Mouse (Mus musculus) liver, embryonic 16.5 days (tissue): ENCODE results near the gene Stard13. TPM values are rescaled to one million over a fixed set of nuclear protein-coding genes. Genes with fewer than 3 reads are reported as not detected.

Experiments used
- ATAC-seq: fragments of 200-750 bp; cut with Nextera tagmentation; 2 replicates; pipeline ENCODE4 v1.8.0; 2017; ENCODE audit warnings: low read depth, mild to moderate bottlenecking, moderate number of reproducible peaks, moderate library complexity
- H3K27ac ChIP-seq: fragments of 300-500 bp; sonication (generic); 2 replicates; pipeline ENCODE4 v1.5.1; 2014; ENCODE audit warnings: mild to moderate bottlenecking, low read length
- H3K27me3 ChIP-seq: fragments of 300-500 bp; sonication (generic); 2 replicates; pipeline ENCODE4 v1.6.1; 2014; ENCODE audit warnings: low read depth, low read length, mixed read lengths; ENCODE audit not compliant: control insufficient read depth, insufficient read depth
- H3K36me3 ChIP-seq: fragments of 300-500 bp; sonication (generic); 2 replicates; pipeline ENCODE4 v1.6.1; 2014; ENCODE audit warnings: mild to moderate bottlenecking; ENCODE audit not compliant: control insufficient read depth, insufficient read depth
- H3K4me1 ChIP-seq: fragments of 300-500 bp; sonication (generic); 2 replicates; pipeline ENCODE4 v1.6.1; 2014; ENCODE audit warnings: low read depth, low read length, mixed read lengths; ENCODE audit not compliant: control insufficient read depth
- H3K4me2 ChIP-seq: fragments of 300-500 bp; sonication (generic); 2 replicates; pipeline ENCODE4 v1.6.1; 2014; ENCODE audit warnings: low read depth, low read length, mixed read lengths
- H3K4me3 ChIP-seq: fragments of 300-500 bp; sonication (generic); 2 replicates; pipeline ENCODE4 v1.5.1; 2014; ENCODE audit warnings: low read depth, mild to moderate bottlenecking, low read length
- H3K9ac ChIP-seq: fragments of 300-500 bp; sonication (generic); 2 replicates; pipeline ENCODE4 v1.6.1; 2014; ENCODE audit warnings: low read depth, low read length
- H3K9me3 ChIP-seq: fragments of 300-500 bp; sonication (generic); replicated peaks from 2 replicates; pipeline ENCODE4 v1.6.1; 2016; ENCODE audit warnings: low read length; ENCODE audit not compliant: control insufficient read depth
- WGBS: fragments of 180-500 bp; shearing (Covaris S2); extraction: QIAGEN DNeasy Blood & Tissue Kit; methylation state at CpG from one replicate; pipeline ENCODE4 v1.1.7; 2014; ENCODE audit not compliant: insufficient replicate concordance; 5-methylcytosine and 5-hydroxymethylcytosine counted together
- polyA plus RNA-seq: library from polyadenylated mRNA; unstranded; fragments of >200 nt; fragmentation: Nextera tagmentation; extraction: Ambion mirVana; gene quantifications from 2 replicates; pipeline ENCODE4 v1.2.1, GENCODE M21; 2015

The Stard13 gene
- polyA plus RNA-seq, 1 experiment from 2014 or later, result 1.4 TPM

- H3K9me3 ChIP-seq, result no peaks in the 10 kb centered on the region
- no peak overlapping the region for H3K27ac ChIP-seq
- H3K4me3 ChIP-seq, result no peak overlapping the region
- no peak overlapping the region for H3K9ac ChIP-seq
- H3K4me2 ChIP-seq, result no peak overlapping the region
- ATAC-seq, result no peak
- H3K36me3 ChIP-seq, result no peaks in the 10 kb centered on the region
- peaks cover 17% of the 10 kb centered on the region for H3K4me1 ChIP-seq
- WGBS, result 75% methylated on average over 8 of the region's 8 CpGs
- no peaks in the 10 kb centered on the region for H3K27me3 ChIP-seq
Measured at GRCm38 (mm10) chr5:151251656-151252055, 18.0 kb upstream of the Stard13 start.

DNA sequence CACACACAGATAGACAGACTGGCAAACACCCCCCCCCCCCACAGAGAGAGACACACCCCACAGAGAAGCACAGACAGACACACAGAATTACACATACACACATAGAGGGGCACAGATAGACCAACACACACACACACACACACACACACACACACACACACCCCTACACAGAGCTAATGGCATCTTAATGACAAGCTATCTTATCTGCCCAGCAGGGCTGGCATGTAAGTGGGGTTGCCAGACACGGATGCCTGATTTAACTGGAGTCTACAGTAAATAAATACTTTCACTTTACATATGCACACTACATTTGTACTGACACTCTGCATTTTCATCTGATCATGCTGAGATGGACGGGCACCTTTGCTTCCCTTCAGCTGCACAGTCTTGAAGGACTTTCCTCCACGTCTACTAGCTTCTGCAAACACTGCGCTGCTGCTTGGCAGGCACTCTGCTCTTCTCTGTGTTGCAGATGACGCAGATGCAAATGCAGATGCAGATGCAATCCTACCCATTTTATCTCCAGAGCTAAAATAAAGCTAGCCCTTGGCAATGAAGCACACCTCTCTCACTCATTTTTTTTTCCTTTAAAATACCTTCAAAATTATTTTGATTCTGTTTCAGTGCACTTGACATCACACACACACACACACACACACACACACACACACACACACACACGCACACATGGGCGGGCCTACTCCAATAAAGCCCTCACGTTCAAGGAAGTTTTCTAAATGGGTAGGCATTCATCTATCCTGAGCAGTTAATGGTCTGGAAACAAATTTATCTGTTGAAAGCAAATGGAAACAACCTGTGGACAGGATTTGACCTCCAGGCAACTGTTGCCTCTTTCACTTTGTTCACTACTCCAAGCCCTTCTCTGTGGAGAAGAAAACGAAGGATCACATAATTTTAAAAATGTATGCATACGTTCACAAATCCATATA is 15.3 kb upstream of the Stard13 start:
- Histone ChIP-seq H3K27me3 (no peaks in the 10 kb centered on the region), H3K4me3 (peak overlapping the region; percentile 7; the same call in 1 of the 2 replicates), H3K4me1 (peaks cover 21% of the 10 kb centered on the region), H3K9me3 (no peaks in the 10 kb centered on the region), H3K4me2 (peak overlapping the region; percentile 43), H3K36me3 (no peaks in the 10 kb centered on the region), H3K27ac (peak overlapping the region; percentile 65), H3K9ac (no peak overlapping the region)
- 56% methylated on average over 10 of the region's 10 CpGs for WGBS
- peak; percentile 91 for ATAC-seq

DNA sequence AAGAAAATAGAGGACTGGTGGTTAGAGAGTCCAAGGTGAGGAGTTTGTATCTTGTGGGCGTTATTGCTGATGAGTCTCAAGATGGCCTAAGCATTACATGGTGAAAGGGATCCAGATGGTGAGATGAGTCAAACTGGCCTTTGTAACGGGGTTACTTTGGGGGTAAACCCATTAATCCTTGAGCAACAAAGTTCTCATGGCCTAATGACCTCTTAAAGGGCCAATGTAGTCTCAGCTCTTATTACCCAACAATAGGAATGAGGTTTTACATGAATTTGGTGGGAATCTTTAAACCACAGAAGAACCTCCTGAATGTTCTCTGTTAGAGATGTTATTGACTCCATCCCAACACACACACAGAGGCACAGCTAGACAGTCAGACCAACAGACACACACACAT is 14.4 kb upstream of the Stard13 start:
- H3K4me2 ChIP-seq, result peak overlapping the region; percentile 43
- ATAC-seq, result no peak
- peaks cover 21% of the 10 kb centered on the region for H3K4me1 ChIP-seq
- H3K27me3 ChIP-seq, result no peaks in the 10 kb centered on the region
- H3K27ac ChIP-seq, result peak overlapping the region; percentile 65
- H3K9ac ChIP-seq, result 0 out of 2 replicates have a peak overlapping the region, but pooled peaks have one; percentile 6
- no peaks in the 10 kb centered on the region for H3K9me3 ChIP-seq
- 77% methylated on average over 2 of the region's 2 CpGs for WGBS
- no peak overlapping the region for H3K4me3 ChIP-seq
- H3K36me3 ChIP-seq, result no peaks in the 10 kb centered on the region

DNA sequence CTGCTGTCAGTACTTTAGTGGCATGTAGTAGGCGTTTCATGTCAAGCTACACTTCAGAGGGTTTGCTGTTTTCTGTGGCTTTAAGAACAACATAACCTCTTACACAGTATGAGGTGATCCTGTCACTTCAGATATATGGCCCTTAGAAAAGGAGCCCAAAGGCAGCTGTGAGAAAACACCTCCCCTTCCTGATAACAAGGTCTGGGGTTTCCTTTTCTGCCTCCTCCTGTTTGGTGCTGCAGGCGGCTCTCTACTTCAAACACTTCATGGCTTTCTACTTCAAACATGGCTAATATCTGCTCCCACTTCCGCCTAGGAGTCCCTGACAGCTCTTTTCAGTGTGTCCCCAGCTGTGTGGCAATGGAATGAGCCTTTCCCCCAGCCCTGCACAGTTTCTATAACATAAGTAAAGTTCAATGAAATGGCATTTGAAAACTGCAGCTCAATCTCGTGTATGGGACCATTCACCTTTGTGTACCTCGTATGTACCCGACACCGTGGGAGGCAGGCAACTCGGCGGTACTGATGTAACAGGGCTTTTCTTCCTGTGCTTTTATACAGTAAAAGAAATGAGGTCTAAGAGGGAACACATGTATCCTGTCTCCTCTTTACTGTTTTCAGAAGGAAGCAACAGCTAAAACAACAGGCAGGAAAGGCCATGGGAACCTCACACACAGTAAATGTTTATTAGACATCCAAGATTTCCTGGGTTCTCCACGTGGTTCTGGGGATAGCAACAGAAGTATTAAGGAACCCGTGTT is 13.7 kb upstream of the Stard13 start:
- peaks cover 21% of the 10 kb centered on the region for H3K4me1 ChIP-seq
- no peak overlapping the region for H3K4me3 ChIP-seq
- peak overlapping the region; percentile 30; the same call in 1 of the 2 replicates for H3K4me2 ChIP-seq
- H3K27ac ChIP-seq, result peak overlapping the region; percentile 65
- peak; percentile 19; the same call in 1 of the 2 replicates for ATAC-seq
- H3K36me3 ChIP-seq, result no peaks in the 10 kb centered on the region
- 25% methylated on average over 11 of the region's 11 CpGs for WGBS
- H3K27me3 ChIP-seq, result no peaks in the 10 kb centered on the region
- H3K9me3 ChIP-seq, result no peaks in the 10 kb centered on the region
- no peak overlapping the region for H3K9ac ChIP-seq

GRCm38 (mm10) chr5:151246287-151246686 is 12.7 kb upstream of the Stard13 start:
- no peak for ATAC-seq
- no peaks in the 10 kb centered on the region for H3K9me3 ChIP-seq
- H3K4me1 ChIP-seq, result peaks cover 21% of the 10 kb centered on the region
- H3K27me3 ChIP-seq, result no peaks in the 10 kb centered on the region
- WGBS, result 45% methylated on average over 2 of the region's 2 CpGs
- H3K27ac ChIP-seq, result no peak overlapping the region
- H3K9ac ChIP-seq, result no peak overlapping the region
- no peaks in the 10 kb centered on the region for H3K36me3 ChIP-seq
- H3K4me2 ChIP-seq, result no peak overlapping the region
- no peak overlapping the region for H3K4me3 ChIP-seq

GRCm38 (mm10) chr5:151245571-151245970 is 11.9 kb upstream of the Stard13 start:
- Histone ChIP-seq H3K9ac (no peak overlapping the region), H3K9me3 (no peaks in the 10 kb centered on the region), H3K27me3 (no peaks in the 10 kb centered on the region), H3K4me1 (peaks cover 21% of the 10 kb centered on the region), H3K4me3 (no peak overlapping the region), H3K36me3 (no peaks in the 10 kb centered on the region), H3K4me2 (no peak overlapping the region), H3K27ac (no peak overlapping the region)
- no peak for ATAC-seq
- WGBS, result 69% methylated on average over 5 of the region's 5 CpGs

- Histone ChIP-seq H3K9me3 (no peaks in the 10 kb centered on the region), H3K27me3 (peaks cover 7% of the 10 kb centered on the region), H3K4me2 (no peak overlapping the region), H3K4me3 (no peak overlapping the region), H3K36me3 (no peaks in the 10 kb centered on the region), H3K4me1 (no peaks in the 10 kb centered on the region), H3K27ac (no peak overlapping the region), H3K9ac (no peak overlapping the region)
- no peak for ATAC-seq
- WGBS, result 47% methylated on average over 9 of the region's 9 CpGs
Measured at GRCm38 (mm10) chr5:151238730-151239129, 5.1 kb upstream of the Stard13 start.

DNA sequence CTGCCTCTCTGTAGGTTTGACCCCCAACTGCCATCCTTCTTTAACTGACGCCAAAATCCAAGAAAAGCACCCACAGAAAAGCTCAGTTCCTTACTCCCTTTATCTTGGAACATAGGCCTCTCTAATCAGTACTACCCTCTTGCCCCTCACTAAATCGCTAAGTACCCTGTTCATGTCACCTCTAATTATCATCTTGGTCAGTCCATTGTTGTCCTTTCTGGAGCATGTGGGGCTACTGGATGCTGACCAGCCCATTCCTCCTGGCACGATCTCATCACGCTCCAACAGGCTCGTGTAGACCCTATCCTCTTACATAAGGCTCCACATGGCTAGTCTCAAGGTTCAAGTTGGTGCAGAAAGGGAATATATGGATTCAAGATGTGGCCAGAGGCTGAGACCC is 2.8 kb upstream of the Stard13 start:
- Histone ChIP-seq H3K4me2 (no peak overlapping the region), H3K9me3 (no peaks in the 10 kb centered on the region), H3K27me3 (peaks cover 18% of the 10 kb centered on the region), H3K9ac (no peak overlapping the region), H3K27ac (no peak overlapping the region), H3K4me3 (no peak overlapping the region), H3K4me1 (peaks cover 2% of the 10 kb centered on the region; the same call in 1 of the 2 replicates), H3K36me3 (no peaks in the 10 kb centered on the region)
- 58% methylated on average over 5 of the region's 5 CpGs for WGBS
- no peak for ATAC-seq
